Mouse (Mus musculus): ENCODE measurements around the gene Shkbp1. TPM values are rescaled to one million over a fixed set of nuclear protein-coding genes. Genes with fewer than 3 reads are reported as not detected.

Shkbp1 gene
- 10 to 100 TPM; 18.4 to 19.8 TPM for total RNA-seq (2021)

DNA sequence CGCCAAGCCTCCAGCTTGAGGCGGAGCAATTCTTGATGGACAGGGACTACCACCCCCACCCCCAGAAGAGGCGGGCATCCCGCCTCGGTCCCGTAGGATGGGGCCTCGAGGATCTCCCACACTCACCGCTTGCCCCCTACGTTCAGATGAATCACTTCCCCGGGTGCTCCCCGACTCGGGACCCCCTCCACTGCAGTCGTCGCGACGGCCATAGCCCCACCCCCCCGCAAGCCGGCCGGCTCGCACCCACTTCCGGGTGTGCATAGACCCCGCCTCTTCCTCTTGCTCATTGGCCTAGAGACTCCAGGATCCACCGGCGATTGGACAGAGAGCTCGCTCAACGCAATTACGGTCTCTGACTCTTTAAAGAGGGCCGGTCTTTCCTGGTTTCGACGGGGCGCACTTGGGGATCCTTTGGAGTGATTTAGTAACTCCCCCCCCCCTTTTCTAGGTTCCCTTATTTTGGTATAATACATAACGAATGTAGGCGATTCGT is at the start of gene Shkbp1:
Shkbp1 (minus strand) TSS at position 275 of the 496 bp plus-strand sequence.
- DNase-seq, result peak; percentile 89

DNA sequence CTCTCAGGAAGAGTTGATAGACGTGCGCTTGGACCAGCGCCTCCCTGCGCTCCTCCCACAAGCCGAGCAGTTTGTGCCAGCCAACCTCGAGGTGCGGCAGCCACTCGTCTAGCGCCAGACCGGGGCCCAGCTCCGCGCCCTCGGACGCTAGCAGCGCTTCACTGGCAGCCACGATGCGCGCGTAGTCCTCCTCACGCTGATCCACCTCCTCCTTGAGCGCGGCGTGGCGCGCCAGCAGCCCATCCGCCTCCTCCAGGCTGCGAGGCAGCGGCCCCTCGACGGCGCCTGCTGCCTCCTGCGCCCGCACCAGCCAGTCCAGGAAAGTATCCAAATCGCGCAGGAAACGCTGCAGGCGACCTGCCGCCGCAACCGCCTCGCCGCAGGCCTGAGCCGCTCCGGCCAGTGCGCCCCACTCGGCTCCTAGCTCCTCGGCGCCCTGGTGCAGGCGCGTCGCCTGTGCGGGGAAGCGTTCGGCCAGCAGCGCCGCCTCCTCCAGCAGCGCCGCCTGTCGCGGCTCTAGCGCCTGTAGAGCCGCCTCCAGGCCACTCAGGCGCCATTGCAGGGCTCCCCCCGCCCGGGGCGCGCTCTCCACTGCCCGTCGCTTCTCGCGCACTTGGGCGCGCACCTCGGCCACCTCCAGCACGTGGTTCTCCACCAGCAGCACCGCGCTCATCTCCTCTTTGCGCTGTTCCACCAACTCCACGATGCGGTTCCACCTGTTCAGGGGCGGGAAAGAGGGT is 48.6 kb upstream of the Shkbp1 start:
- DNase-seq, result peak; percentile 11

DNA sequence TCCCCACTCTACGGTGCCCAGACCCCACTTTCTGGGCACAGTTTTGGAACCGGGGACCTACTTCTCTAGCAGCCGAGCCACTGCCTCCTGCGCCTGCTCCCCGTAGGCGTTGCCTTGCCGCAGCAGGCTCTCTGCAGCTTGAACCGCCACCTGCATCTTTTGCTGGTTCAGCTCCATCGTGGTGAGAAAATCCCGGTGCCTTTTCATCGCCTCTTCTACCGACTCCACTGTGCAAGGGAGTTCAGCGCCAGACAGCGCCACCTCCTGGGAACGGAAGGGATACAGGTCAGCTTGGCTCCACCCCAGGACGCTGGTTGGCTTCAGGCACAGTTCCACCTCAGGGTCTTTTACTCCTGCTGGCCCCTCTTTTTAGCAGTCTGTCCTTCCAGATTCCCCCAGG is 46.9 kb upstream of the Shkbp1 start:
- peak; percentile 76 for DNase-seq

DNA sequence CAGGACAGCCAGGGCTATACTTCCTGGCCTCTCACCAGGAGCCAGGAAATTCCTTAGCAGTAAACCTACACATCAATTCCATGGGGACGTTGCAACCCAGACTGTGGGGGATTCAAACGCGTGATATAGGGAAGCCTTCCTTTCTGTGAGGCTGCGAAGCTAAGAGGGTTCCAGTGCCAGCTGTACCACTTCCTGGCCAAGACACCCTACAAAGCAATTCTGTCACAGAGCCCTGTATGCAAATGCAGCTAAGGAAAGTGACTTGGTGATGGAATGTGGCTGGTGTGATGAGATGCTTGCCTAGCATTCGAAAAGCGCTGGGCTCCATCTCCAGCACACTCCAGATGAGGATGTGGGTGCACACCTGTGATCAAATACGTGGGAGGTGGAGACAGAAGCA is 44.7 kb upstream of the Shkbp1 start:
- no peak for DNase-seq

DNA sequence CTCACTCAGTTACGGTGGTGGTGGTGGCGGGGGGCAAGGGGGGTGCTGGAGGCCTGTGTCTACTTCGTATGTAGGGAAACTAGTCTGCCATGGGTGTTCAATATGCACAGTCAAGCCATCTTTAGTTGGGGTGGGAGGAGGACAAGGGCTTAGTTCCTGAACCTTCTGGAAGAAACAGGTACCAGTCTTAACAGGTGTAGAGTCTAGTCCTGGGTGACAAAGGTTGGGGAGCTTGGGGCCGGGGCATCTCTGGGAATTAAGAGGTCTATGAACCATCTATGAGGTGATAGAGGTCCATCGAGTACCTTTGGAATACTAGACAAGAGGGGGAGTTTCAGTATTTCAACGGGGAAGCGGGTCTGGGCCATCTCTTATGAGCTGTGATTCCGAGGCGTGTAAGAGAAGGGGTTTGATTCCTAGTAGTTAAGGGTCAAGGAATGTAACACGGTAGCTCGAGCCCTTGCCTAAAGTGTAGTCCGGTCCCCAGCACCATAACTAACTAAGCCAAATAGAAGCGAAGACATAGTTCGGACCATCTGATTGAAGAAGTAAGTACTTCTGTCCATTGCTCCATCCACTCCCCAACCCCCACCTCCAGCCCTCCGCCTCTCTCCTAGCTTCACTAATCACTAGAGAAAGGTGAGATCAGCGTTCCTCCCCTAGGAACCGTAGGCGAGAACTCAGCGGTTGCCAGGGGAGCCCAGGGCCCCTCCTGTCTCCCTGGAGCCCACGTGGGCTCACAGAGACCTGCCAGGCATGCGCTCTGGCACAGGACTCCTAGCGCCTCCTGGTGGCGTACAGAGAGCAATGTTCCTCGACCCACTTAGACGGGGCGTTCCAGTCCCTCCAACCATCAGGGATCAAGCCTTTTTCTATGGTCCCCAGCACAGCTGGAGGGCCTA is 41.5 kb upstream of the Shkbp1 start:
- DNase-seq, result peak; percentile 46

DNA sequence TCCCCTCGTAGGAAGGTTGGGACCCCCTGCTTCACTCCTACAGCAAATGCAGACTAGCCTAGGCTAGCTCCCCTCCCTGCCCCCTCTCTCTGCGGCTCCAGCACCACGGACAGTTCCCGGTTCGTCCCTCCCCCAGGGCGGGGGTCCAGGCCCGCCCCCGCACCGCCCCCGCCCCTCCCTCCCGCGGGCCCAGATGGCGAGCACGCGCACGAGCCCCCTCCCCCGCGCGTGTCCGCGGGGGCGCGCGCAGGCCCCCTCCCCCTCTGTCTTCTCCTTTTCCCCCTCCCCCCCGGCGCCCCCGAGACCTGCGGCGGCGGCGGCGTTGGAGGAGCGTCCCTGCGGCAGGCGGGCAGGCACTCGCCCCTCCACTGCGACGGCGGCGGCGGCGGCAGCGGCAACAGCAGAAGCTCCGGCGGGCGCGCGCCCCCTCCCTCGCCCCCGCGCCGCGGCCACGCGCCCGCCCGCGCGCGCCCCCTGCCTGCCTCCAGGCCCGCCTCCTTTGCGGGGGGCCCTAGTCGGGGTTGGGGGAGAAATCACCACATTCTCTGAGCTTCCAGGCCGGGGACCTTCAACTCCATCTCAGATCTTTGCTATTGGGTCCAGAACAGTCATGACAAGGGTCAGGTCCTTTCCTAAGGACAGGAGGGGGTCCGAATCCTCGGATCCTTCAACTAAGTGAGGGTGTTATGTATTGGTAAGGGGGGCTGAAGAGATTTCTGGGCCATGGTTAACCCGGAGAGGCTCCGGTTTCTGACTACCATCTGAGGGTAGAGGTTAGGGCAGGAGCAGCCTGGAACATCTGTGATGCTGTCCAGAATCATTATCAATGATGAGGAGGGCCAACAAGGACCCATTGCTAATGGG is 40.6 kb upstream of the Shkbp1 start:
- peak; percentile 45 for DNase-seq

DNA sequence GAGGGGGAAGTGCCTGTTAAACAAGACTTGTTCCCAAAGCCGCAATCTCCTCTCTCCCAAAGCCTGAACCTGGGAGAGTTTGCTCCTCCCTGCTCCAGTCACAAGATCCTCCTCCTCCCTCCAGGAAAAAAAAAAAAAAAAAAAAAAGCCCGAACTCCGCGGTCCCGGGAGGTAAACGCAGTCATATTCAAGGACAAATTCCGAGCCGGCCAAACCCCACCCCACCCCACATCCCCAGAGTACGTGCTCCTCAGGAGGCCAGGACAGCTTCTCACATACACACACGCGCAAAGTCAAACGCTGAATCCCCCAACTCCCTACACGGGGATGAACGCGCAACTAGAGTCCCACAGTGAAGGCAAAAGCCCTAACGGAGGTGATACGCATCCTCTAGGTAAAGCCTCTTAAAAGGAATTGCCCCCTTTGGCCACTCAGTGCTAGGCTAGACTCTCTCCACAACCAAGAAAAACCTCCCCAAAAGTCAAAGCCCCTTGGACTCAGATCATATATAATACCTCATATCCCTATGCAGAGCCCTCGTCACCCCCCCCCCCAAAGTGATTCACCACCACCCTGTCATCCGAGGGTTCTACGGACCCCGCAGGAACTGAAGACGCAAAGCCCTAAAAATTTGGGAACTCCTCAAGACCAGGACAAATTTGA is 39.8 kb upstream of the Shkbp1 start:
- DNase-seq, result no peak

DNA sequence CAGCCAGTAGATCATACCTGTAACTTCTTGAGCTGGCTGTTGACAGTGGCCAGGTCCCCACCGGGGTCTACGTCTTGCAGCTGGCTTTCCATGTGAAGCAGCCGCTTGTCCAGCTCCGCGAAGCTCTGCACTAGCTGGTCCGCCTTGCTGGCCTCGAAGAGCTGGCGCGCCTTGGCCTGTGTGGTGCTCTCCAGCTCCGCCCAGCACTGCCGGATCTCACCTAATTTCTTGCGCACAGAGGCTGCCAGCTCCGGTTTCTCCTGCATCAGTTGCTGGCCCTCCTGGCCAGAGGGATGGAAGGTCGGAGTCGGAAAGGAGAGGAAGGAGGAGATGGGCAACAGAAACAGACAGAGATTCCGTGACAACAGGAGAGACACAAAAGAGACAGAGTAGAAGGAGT is 35.6 kb upstream of the Shkbp1 start:
- no peak for DNase-seq

DNA sequence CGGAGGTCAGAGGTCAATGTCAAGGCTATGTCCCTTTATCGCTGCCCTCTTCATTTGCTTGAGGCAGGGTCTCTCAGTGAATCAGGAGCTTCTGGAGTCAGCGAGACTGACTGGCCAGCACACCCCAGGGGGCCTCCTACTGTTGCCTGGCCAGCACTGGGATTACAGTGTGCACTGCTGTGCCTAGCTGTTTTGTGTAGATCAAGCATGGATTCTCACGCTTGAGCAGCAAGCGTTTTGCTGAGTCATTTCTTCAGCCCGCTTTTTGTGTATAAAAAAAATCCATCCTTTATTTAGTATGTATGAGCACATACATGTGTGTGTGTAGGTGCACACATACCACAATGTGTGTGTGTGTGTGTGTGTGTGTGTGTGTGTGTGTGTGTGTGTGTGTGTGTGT is 33.4 kb upstream of the Shkbp1 start:
- DNase-seq, result no peak

DNA sequence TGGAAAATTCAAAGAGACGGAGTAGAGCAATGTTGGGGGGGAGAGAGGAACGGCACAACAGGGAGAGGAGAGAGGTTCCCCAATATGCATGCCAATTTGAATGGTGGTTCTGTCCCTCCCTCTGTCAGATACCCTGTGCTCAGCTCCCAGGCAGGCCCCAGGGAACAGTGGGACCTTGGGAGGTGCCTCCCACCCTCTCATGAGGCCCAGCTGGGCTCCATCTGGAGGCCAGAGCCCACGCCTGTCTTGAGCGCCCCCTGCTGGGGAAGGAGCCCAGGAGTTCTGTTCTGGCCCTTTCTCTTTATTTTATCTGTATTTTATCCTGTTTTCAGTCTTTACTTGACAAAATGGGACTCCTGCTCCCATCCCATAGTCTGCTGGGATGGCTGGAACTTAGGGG is 28.9 kb upstream of the Shkbp1 start:
- DNase-seq, result peak; percentile 74

DNA sequence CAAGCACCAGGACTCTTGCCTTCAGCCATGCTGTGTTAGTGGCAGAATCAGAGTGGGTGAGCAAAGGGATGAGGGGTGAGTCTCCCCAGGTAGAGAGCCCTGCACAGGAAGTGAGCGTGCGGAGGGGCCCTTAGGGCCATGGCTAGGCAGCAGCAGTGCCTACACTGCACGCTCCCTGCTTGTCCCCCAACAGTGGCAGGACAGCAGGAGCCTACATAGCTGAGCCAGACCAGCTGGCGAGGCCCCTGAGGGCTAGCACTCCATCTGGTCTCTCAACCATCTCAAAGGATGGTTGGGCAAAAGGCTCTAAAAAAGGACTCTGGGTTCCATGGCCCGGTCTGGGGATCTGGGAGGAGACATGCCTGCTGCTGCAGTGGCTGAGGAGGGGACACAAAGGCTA is 28.3 kb upstream of the Shkbp1 start:
- no peak for DNase-seq

DNA sequence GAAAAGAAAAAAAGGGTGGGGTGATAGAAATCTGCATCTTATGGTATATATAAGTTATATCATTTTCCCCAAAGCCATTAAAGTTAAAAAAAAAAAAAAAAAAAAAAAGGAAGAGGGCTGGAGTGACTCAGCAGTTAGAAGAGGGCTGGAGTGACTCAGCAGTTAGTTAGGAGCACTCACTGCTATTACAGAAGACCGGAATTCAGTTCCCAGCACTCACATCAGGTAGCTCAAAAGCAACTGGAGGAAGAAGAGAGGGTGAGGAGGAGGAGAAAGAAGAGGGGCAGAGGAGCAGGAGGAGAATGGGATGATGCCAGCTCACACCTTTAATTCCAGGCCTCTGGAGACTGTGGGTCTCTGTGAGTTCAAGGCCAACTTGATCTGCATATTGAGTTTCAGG is 27.4 kb upstream of the Shkbp1 start:
- DNase-seq, result no peak

DNA sequence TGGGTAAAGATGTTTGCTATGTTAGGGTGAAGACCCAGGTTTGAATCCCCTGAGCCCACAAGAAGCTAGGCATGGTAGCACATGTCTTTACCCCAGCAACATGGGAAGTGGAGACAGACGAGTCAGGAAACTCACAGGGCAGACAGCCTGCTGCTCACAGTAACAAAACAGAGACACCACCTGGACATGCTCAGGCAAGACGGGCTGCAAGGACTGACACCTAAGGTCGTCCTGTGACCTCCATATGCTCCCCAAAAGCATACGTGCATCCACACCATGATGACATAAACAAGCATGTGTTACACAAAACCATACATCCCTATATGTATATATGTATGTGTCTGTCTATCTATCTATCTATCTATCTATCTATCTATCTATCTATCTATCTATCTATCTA is 25.7 kb upstream of the Shkbp1 start:
- no peak for DNase-seq

DNA sequence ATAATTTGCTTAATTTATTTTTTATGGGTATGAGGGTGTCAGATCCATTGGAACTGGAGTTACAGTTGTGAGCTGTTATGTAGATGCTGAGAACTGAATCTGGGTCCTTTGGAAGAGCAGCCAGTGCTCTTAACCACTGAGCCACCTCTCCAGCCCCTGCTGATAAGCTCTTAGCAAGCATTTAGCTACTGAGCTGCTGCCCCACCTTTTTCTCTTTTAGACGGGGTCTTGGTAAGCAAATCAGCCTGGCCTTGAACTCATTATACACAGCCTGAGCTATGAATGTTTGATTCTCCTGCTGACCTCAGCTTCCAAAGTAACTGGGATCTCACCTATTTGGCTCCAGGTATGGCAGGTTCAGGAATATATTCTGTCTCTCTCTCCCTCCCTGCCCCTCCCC is 25.2 kb upstream of the Shkbp1 start:
- DNase-seq, result no peak

DNA sequence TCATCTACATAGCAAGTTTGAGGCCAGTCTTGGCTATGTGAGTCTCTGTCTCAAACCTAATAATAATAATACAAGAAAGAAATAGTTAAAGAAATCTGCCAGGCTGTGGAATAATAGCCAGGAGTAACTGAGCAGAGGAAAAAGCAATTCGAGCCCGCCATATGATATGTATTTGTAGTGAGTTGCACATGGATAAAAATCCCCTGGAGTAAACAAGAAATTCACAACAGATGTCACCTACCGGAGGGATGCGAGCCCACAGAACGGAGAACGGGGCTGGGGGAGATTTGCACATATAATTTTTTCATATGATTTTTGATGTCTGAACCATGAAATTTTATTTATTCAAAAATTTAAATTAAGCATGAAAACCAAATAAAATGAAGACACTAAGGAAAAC is 24.0 kb upstream of the Shkbp1 start:
- no peak for DNase-seq

DNA sequence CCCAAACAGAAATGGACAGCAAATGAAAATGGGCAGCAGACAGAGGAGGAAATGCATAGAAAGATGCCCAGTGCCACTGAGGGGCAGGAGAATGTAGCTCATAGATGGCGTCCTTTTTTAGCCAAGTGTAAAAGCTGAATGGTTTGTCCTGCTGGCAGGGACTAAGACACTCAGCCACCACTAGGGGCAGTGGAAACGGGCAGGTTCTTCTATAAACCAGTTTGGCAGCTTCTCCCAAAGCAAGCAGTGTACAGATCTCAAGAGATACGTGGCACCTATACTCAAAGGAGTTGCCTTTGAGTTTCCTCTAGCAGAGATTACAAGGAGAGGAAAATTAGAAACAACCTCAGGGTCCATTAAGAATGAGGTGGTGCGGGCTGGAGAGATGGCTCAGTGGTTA is 22.6 kb upstream of the Shkbp1 start:
- DNase-seq, result no peak

DNA sequence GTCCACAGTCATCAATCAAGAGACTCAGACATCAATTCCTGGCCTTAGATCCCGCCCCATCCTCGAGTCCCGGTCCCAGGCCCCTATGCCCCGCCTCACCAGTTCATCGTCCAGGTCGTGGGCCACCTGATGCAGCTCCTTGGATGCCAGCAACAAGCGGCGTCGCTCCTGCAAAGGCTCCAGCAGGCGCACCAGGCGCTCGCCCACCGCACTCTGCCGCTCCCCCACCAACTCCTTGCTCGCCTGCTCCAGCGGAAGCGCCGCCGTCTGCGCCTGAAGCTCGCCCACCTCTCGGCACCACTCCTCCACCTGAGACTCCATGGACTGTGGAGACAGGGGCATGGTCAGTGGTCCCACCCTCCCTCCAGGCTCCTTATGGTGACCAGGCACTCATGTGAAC is 19.5 kb upstream of the Shkbp1 start:
- DNase-seq, result no peak

DNA sequence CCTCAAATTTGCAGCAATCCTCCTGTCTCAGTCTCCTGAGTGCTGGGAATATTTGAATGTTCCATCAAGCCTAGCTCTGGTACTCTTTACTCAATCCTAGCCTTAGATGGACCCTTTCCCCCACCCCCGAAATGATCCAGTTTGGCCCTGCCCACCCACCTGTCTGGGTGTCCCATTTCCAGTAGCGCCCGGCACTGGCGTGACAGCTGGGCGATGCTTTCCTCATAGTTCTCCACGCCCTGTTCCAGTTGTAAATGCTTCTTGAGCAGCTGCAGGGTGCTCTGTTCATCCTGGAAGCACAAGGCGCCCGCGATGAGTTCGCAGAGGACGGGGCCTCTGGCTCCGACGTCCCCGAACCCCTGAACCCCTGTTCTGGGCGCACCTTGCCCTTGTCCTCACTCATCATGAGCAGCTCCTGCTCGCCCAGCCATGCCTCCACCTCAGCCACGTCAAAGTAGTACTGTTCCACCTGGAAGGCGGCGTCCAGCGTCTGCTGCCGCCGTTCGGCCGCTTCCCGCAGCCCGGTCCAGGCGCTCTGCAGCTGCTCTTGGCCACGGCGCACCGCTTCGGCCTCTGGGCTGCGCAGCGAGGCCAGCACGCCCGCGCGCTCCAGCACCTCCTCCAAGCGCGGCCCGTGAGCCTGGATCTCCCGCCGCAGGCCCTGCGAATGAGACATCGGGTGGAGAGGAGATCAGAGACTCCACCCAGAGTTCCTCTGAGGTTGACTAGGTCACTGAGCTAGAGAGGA is 16.1 kb upstream of the Shkbp1 start:
- DNase-seq, result no peak

DNA sequence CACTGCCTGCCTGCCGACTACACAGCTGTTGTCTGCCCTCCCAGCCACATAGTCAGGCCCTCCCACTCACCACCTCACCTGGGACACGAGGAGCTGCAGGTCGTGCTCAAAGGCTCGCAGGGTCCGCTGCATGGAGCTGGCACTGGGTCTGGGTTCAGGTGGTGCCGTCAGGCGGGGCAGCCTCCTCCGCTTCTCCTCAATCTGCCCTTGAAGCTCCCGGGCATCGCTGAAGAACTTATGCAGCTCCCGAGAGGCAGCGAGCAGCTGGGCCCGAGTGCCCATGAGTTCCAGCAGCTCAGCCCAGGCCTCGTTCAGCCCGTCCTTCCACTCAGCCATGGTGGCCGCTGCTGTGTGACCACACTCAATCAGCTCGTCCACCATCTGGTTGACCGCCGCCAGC is 13.3 kb upstream of the Shkbp1 start:
- DNase-seq, result no peak

DNA sequence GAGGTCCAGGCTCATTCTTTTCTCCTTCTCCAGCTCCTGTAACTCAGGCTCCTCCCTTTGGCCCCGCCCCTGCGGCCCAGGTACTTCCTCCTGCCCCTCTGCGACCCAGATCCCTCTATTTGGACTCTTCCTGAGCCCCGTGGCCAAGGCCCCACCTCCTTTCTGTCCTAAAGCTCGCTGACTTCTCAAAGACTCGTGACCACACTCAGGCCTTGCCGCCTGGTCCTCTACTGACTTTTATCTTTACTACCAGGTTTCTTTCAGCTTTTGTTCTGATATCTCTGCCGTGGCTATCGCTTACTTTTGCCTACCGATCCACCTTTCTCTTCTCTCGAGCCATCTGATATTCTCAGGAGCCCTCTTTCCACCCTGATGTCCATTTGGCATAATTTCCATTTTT is 12.2 kb upstream of the Shkbp1 start:
- no peak for DNase-seq

DNA sequence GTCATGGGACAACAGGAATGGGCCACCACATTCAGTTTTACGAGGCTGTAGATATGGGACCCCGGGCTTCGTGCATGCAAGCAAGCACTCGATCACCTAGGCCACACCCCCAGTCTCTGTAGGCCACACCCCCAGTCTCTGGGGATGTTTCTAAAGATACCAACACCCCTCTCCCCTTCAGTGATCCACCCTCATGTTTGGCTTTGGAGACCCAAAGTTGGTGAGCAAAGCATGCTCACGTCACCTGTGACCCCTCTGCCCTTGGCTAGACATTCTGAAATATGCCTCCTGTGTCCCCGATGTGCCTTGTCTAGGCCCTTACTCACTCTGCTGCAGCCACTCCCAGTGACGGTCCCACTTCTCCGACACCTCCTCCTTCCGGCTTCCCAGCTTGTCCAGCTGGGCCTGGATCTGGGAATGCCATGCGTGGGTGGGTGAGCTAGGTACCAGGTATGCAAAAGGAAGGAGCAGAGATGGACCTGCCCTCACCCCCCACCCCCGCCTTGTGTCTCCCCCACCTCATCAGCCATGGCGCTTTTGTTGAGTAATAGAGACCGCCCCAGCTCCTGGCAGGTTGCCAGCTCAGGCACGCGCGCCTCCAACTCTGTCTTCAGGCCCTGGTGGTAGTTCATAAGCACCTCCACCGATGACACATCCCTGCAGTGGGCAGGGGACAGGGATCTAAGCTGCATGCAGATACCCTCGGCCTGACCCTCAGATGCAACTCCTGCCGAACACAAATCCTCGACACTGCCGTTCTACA is 10.4 kb upstream of the Shkbp1 start:
- DNase-seq, result no peak
